Mouse (Mus musculus): ENCODE measurements around the gene Gm4763.

- TF ChIP-seq CTCF (conservative IDR thresholded peaks at IDR 0.05; ENCODE audit: low read length) (no peak), NANOG (IDR thresholded peaks at IDR 0.05; ENCODE audit: borderline replicate concordance, low read length) (no peak)
Observed at GRCm38 (mm10) chr7:24762574-24762973, 35.9 kb upstream of the Gm4763 start.

Measured in E14TG2a.4 (cell line).